Mouse (Mus musculus) macrophage (primary cell): ENCODE measurements at regions not wholly inside any gene's neighbourhood (a gene's known extent, or its start where the extent isn't known, plus 50 kb on each side); places are given as distances from the start of the nearest gene placed in this dataset.

ENCODE experiments used
- H3K27ac ChIP-seq: fragments of 350-480 bp; formaldehyde crosslinking; 2 replicates; pipeline ENCODE4 v1.9.0; 2021
- H3K36me3 ChIP-seq: fragments of 350-480 bp; formaldehyde crosslinking; 2 replicates; pipeline ENCODE4 v1.9.0; 2021; ENCODE audit errors: inconsistent target
- H3K4me3 ChIP-seq: fragments of 350-480 bp; formaldehyde crosslinking; 2 replicates; pipeline ENCODE4 v1.9.0; 2021; ENCODE audit errors: inconsistent target
- H3K79me2 ChIP-seq: fragments of 350-480 bp; formaldehyde crosslinking; 2 replicates; pipeline ENCODE4 v1.9.0; 2021; ENCODE audit errors: inconsistent target
- WGBS: methylation state at CpG from one replicate; pipeline ENCODE4 v1.1.7; 2026; ENCODE audit warnings: inconsistent platforms; ENCODE audit not compliant: missing documents; 5-methylcytosine and 5-hydroxymethylcytosine counted together

GRCm38 (mm10) chr10:67819534-67819933 lies 92.9 kb downstream of the Zfp365 start:
- no peaks in the 10 kb centered on the region for H3K79me2 ChIP-seq
- H3K27ac ChIP-seq: no peak overlapping the region
- 91% methylated on average over 8 of the region's 8 CpGs for WGBS
- no peaks in the 10 kb centered on the region for H3K36me3 ChIP-seq
- no peak overlapping the region for H3K4me3 ChIP-seq

DNA sequence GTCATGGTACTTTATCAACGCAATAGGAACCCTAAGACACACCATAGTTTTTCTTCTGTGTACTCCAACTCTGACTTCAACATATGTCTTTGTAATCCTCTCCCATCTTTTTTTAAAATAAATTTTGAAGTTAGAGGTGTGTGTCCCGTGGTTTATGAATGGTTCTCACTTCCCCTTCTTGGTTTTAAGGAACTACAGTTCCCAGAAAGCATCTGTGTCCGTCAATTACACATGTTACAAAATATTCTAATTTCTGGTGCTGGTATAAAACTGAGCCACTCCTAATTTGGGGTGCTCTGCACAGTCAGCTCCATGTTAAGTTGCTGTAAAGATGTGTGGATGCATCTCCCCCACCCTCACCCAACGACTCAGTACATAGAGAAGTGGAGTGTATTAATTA lies 98.6 kb downstream of the Zfp365 start:
- 40% methylated on average over 4 of the region's 4 CpGs for WGBS
- no peaks in the 10 kb centered on the region for H3K36me3 ChIP-seq
- no peaks in the 10 kb centered on the region for H3K79me2 ChIP-seq
- H3K27ac ChIP-seq: no peak overlapping the region
- H3K4me3 ChIP-seq: no peak overlapping the region

DNA sequence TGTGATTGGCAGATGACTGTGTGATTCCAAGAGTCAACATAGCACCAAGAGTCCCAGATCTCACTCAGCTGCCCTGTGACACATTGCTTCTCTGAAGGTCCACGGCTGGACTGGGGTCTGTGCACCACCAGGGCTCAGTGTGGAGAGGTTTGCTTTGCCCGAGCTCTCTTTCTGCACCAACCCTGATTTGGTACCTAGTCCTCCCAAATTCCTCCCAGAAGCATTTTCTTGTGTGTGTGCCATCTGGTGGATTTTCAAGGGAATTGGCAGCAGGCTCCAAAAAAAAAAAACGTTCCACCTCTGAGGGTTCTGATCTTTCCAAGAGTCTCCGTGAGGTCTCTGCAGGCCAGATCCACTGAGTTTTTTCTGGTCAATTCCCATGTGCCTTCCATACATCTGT lies 107.3 kb downstream of the Zfp365 start:
- 12% methylated on average over 4 of the region's 4 CpGs for WGBS
- no peak overlapping the region for H3K4me3 ChIP-seq
- H3K27ac ChIP-seq: peak overlapping the region; percentile 45
- no peaks in the 10 kb centered on the region for H3K36me3 ChIP-seq
- H3K79me2 ChIP-seq: no peaks in the 10 kb centered on the region

GRCm38 (mm10) chr10:67804637-67805036 lies 107.8 kb downstream of the Zfp365 start:
- Histone ChIP-seq H3K79me2 (no peaks in the 10 kb centered on the region), H3K4me3 (no peak overlapping the region), H3K27ac (peak overlapping the region; percentile 45), H3K36me3 (no peaks in the 10 kb centered on the region)
- WGBS: 3% methylated on average over 12 of the region's 12 CpGs

GRCm38 (mm10) chr10:67802156-67802555 lies 110.3 kb downstream of the Zfp365 start:
- Histone ChIP-seq H3K4me3 (no peak overlapping the region), H3K79me2 (no peaks in the 10 kb centered on the region), H3K36me3 (no peaks in the 10 kb centered on the region), H3K27ac (no peak overlapping the region)
- 27% methylated on average over 8 of the region's 8 CpGs for WGBS

DNA sequence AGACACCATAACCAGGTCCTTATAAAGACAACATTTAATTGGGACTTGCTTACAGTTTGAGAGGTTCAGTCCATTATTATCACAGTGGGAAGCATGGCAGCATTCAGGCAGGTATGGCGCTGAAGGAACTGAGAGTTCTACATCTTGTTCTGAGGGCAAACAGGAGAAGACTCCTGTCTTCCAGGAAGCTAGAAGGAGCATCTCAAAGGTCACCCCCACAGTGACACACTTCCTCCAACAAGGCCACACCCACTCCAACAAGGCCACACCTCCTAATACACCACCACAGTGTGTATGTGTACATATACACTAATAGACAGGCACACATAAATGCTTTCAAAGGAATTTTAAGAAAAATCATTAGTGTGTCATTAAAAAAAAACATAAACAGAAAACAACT lies 110.8 kb downstream of the Zfp365 start:
- H3K36me3 ChIP-seq: no peaks in the 10 kb centered on the region
- 100% methylated on average over 1 of the region's 1 CpGs for WGBS
- no peak overlapping the region for H3K4me3 ChIP-seq
- no peak overlapping the region for H3K27ac ChIP-seq
- H3K79me2 ChIP-seq: no peaks in the 10 kb centered on the region

DNA sequence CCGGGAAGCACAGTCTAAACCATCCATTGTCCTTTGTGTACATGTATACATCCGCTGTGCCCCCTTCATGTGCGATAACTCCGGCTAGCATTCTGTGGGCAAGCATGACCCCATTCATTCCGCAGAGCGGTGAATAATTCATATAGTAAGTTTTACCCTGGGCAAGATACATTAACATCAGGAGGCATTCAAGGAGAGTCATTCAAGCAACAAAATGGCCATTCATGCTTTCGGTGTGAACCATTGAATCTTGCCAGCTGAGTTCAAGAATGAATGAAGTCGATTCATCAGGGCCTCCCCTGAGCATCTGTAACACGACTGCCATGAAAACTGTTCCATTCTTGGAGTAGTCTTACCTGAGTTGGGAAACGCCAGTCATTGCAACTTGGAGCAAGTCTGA lies 113.5 kb downstream of the Zfp365 start:
- H3K4me3 ChIP-seq: no peak overlapping the region
- 96% methylated on average over 10 of the region's 10 CpGs for WGBS
- H3K27ac ChIP-seq: no peak overlapping the region
- H3K36me3 ChIP-seq: no peaks in the 10 kb centered on the region
- H3K79me2 ChIP-seq: no peaks in the 10 kb centered on the region

DNA sequence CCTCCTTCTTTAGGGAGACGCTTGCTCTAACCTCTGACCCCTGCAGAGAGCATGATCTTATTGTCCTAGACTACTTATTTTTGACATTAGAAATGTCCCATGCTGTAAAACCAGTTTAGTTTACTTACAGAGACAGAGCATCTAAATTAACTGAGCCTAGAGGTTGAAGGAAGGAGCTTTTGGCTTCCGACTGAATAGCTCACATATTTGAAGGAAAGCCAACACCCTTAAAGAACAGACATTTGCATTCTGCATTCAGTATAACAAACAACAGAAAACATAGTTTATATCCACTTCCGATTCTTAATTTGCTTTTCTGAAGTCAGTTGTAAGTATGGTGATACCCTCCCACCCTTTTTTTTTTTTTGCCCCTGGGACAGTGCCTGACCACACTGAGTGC lies 119.3 kb downstream of the Zfp365 start:
- no peak overlapping the region for H3K27ac ChIP-seq
- no peak overlapping the region for H3K4me3 ChIP-seq
- 92% methylated on average over 3 of the region's 3 CpGs for WGBS
- H3K36me3 ChIP-seq: no peaks in the 10 kb centered on the region
- no peaks in the 10 kb centered on the region for H3K79me2 ChIP-seq

- WGBS: 87% methylated on average over 12 of the region's 12 CpGs
- no peaks in the 10 kb centered on the region for H3K36me3 ChIP-seq
- no peak overlapping the region for H3K4me3 ChIP-seq
- no peaks in the 10 kb centered on the region for H3K79me2 ChIP-seq
- H3K27ac ChIP-seq: no peak overlapping the region
These were observed 122.8 kb downstream of the Zfp365 start for GRCm38 (mm10) chr10:67789651-67790050.

- Histone ChIP-seq H3K79me2 (no peaks in the 10 kb centered on the region), H3K36me3 (no peaks in the 10 kb centered on the region)
- 80% methylated on average over 3 of the region's 6 CpGs for WGBS
These were observed 124.3 kb downstream of the Zfp365 start for GRCm38 (mm10) chr10:67788116-67788515.

GRCm38 (mm10) chr10:67785563-67785962 lies 126.9 kb downstream of the Zfp365 start:
- 96% methylated on average over 2 of the region's 2 CpGs for WGBS

More at GRCm38 (mm10) chr10:67788116-67788515, 124.3 kb downstream of the Zfp365 start:
- H3K4me3 ChIP-seq: no peak overlapping the region
- no peak overlapping the region for H3K27ac ChIP-seq

GRCm38 (mm10) chr10:67778341-67778740 lies 134.1 kb downstream of the Zfp365 start:
- Histone ChIP-seq H3K27ac (no peak overlapping the region), H3K4me3 (no peak overlapping the region), H3K79me2 (no peaks in the 10 kb centered on the region), H3K36me3 (no peaks in the 10 kb centered on the region)
- 94% methylated on average over 10 of the region's 10 CpGs for WGBS

More at GRCm38 (mm10) chr10:67785563-67785962, 126.9 kb downstream of the Zfp365 start:
- H3K27ac ChIP-seq: no peak overlapping the region
- H3K4me3 ChIP-seq: no peak overlapping the region
- no peaks in the 10 kb centered on the region for H3K36me3 ChIP-seq
- no peaks in the 10 kb centered on the region for H3K79me2 ChIP-seq

DNA sequence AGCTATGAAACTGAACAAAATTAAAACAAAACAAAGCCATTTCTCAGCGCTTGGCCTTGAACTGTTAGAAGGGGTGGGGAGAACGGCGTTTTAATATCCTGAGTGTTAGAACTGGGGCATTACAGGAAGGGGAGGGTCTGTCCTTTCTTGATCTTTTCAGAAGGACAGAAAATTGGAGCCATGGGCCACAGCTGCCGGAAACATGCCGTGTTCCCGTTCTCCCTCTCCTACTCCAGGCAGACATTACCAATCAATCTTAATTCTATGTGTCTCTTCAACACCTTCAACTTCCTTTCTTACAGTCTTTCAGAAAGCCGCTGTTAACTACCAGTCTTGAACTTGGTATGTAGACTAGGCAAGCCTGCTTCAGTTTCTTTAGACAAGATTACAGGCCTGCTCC lies 134.7 kb downstream of the Zfp365 start:
- 98% methylated on average over 7 of the region's 7 CpGs for WGBS
- Histone ChIP-seq H3K79me2 (no peaks in the 10 kb centered on the region), H3K4me3 (no peak overlapping the region), H3K27ac (no peak overlapping the region), H3K36me3 (no peaks in the 10 kb centered on the region)

DNA sequence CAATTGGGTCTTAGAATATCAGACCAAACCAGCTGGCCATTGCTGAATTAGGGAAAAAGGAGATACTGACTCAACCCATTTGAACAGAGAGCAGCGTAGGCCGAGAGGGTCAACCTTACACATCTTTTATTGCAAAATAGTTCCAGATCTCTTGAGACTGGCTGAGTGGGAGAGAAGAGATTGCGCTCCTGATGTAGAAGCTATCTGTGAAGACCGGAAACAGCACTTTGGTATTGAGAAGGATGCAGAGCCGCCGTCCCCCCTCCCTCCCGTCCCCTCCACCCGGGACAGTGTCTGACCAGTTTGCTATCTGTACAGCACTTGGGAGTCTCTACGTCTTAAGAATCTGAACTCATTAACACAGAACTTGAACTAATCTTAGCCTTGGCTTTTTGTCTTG lies 135.6 kb downstream of the Zfp365 start:
- Histone ChIP-seq H3K27ac (no peak overlapping the region), H3K4me3 (no peak overlapping the region), H3K79me2 (no peaks in the 10 kb centered on the region), H3K36me3 (no peaks in the 10 kb centered on the region)
- WGBS: 97% methylated on average over 9 of the region's 9 CpGs

DNA sequence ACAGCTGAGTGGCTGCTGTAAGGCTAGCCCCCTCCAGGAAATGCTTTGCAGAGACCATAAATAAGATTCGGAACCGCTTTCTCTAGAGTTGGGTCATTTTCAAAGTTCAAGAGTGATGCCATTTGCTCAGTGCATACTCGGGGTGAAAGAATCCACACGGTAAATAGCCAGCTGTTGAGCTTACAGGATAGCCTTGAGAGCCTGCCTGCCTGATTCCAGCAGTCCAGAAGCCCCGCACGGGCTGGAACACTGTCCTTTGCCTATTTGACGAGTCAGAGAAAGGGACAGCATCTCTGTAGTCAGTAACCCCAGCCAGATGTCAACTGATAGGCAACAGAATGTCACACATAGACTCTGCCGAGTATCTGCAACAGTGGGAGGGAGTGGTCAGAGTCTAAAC lies 140.7 kb downstream of the Zfp365 start:
- H3K79me2 ChIP-seq: no peaks in the 10 kb centered on the region
- WGBS: 88% methylated on average over 8 of the region's 8 CpGs
- no peak overlapping the region for H3K27ac ChIP-seq
- no peaks in the 10 kb centered on the region for H3K36me3 ChIP-seq
- no peak overlapping the region for H3K4me3 ChIP-seq

DNA sequence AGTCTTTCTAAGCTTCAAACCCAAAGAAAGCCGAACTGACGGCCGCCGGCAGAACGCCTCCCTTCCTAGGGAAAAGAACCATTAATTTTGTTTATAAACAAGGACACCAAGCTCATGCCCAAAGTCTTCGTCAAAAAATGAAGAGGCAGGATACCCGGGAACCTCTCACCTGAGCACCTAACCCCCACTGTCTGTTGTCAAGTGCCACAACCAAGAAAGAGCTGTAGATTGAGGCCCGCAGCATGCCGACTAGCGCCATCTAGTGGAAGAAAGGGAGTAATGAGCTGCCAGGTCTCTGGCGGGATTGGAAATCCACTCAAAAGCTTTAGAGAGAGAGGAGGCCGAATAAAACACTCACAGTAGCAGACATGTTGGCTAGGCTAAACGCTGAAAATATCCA lies 146.4 kb downstream of the Zfp365 start:
- Histone ChIP-seq H3K79me2 (no peaks in the 10 kb centered on the region), H3K4me3 (no peak overlapping the region), H3K36me3 (no peaks in the 10 kb centered on the region), H3K27ac (no peak overlapping the region)
- 38% methylated on average over 13 of the region's 13 CpGs for WGBS
